Mouse (Mus musculus) urinary bladder, adult 18-20 months (tissue): ENCODE measurements around the gene Taok3.

Source experiments
- DNase-seq, 2 experiments: peaks; one replicate each; pipeline ENCODE4 v3.0.0; 2022; ENCODE audit warnings: low spot score in 2 of 2, mixed read lengths in 2 of 2

Gene Taok3

GRCm38 (mm10) chr5:117117241-117117640, 2.7 kb upstream of the Taok3 start:
- DNase-seq = no peak

- no peak for DNase-seq
Observed at GRCm38 (mm10) chr5:117117716-117118115, 2.2 kb upstream of the Taok3 start.

- DNase-seq = no peak
Observed at GRCm38 (mm10) chr5:117118220-117118619, 1.7 kb upstream of the Taok3 start.

- DNase-seq = no peak
Observed at GRCm38 (mm10) chr5:117118850-117119249, 1.1 kb upstream of the Taok3 start.

- DNase-seq = peak in 1 of 2 experiments; percentile 44
Observed at GRCm38 (mm10) chr5:117120489-117121466, 849 bp downstream of the Taok3 start.

GRCm38 (mm10) chr5:117121657-117122056, 1.7 kb downstream of the Taok3 start:
- no peak for DNase-seq

GRCm38 (mm10) chr5:117123102-117123501, 3.2 kb downstream of the Taok3 start:
- DNase-seq = no peak

GRCm38 (mm10) chr5:117123840-117124239, 3.9 kb downstream of the Taok3 start:
- no peak for DNase-seq

- no peak for DNase-seq
Observed at GRCm38 (mm10) chr5:117125482-117126346, 5.8 kb downstream of the Taok3 start.

- no peak for DNase-seq
Observed at GRCm38 (mm10) chr5:117127051-117127450, 7.1 kb downstream of the Taok3 start.

- no peak for DNase-seq
Observed at GRCm38 (mm10) chr5:117130726-117131125, 10.8 kb downstream of the Taok3 start.

- peak in 1 of 2 experiments; percentile 31 for DNase-seq
Observed at GRCm38 (mm10) chr5:117133446-117134065, 13.6 kb downstream of the Taok3 start.

GRCm38 (mm10) chr5:117134066-117134888, 14.3 kb downstream of the Taok3 start:
- no peak for DNase-seq

- no peak for DNase-seq
Observed at GRCm38 (mm10) chr5:117134889-117135456, 15.0 kb downstream of the Taok3 start.

GRCm38 (mm10) chr5:117135869-117136268, 15.9 kb downstream of the Taok3 start:
- DNase-seq = no peak

GRCm38 (mm10) chr5:117136570-117136969, 16.6 kb downstream of the Taok3 start:
- no peak for DNase-seq

GRCm38 (mm10) chr5:117137011-117137410, 17.1 kb downstream of the Taok3 start:
- DNase-seq = no peak

- DNase-seq = no peak
Observed at GRCm38 (mm10) chr5:117137594-117137993, 17.7 kb downstream of the Taok3 start.

GRCm38 (mm10) chr5:117138295-117138988, 18.5 kb downstream of the Taok3 start:
- DNase-seq = no peak

- DNase-seq = no peak
Observed at GRCm38 (mm10) chr5:117139822-117140221, 19.9 kb downstream of the Taok3 start.
